Mouse (Mus musculus) embryonic facial prominence, embryonic 14.5 days (tissue): ENCODE results near the gene Camk2g. TPM values are rescaled to one million over a fixed set of nuclear protein-coding genes. Genes with fewer than 3 reads are reported as not detected.
A peak's percentile ranks its signal among the peaks of the same experiment; 100 is the strongest.

Source experiments
- ATAC-seq: fragments of 200-750 bp; cut with Nextera tagmentation; 2 replicates; pipeline ENCODE4 v1.8.0; 2017; ENCODE audit warnings: low read depth, moderate number of reproducible peaks, moderate TSS enrichment
- DNase-seq: peaks from one replicate; pipeline ENCODE4 v3.0.0-alpha.2; 2015; ENCODE audit warnings: low spot score
- H3K27ac ChIP-seq: fragments of 300-500 bp; sonication (generic); replicated peaks from 2 replicates; pipeline ENCODE4 v1.5.1; 2014; ENCODE audit warnings: low read depth, mild to moderate bottlenecking, low read length, moderate library complexity
- H3K27me3 ChIP-seq: fragments of 300-500 bp; sonication (generic); replicated peaks from 2 replicates; pipeline ENCODE4 v1.6.1; 2014; ENCODE audit warnings: low read length; ENCODE audit not compliant: control insufficient read depth, insufficient read depth
- H3K36me3 ChIP-seq: fragments of 300-500 bp; sonication (generic); 2 replicates; pipeline ENCODE4 v1.6.1; 2014; ENCODE audit warnings: low read length, mixed read lengths; ENCODE audit not compliant: control insufficient read depth, insufficient read depth
- H3K4me1 ChIP-seq: fragments of 300-500 bp; sonication (generic); 2 replicates; pipeline ENCODE4 v1.6.1; 2014; ENCODE audit warnings: antibody characterized with exemption, low read length; ENCODE audit not compliant: control insufficient read depth, insufficient read depth
- H3K4me2 ChIP-seq: fragments of 300-500 bp; sonication (generic); 2 replicates; pipeline ENCODE4 v1.6.1; 2014; ENCODE audit warnings: low read depth, mild to moderate bottlenecking, low read length, moderate library complexity, mixed read lengths
- H3K4me3 ChIP-seq: fragments of 300-500 bp; sonication (generic); 2 replicates; pipeline ENCODE4 v1.5.1; 2014; ENCODE audit warnings: low read depth, mild to moderate bottlenecking, low read length
- H3K9ac ChIP-seq: fragments of 300-500 bp; sonication (generic); 2 replicates; pipeline ENCODE4 v1.6.1; 2014; ENCODE audit warnings: low read depth, mild to moderate bottlenecking, low read length, moderate library complexity, mixed read lengths
- H3K9me3 ChIP-seq: fragments of 300-500 bp; sonication (generic); 2 replicates; pipeline ENCODE4 v1.6.1; 2016; ENCODE audit warnings: low read length; ENCODE audit not compliant: control insufficient read depth
- WGBS: fragments of 180-500 bp; shearing (Covaris S2); extraction: QIAGEN DNeasy Blood & Tissue Kit; methylation state at CpG from one replicate; pipeline ENCODE4 v1.1.7; 2014; 5-methylcytosine and 5-hydroxymethylcytosine counted together
- polyA plus RNA-seq: library from polyadenylated mRNA; unstranded; fragments of >200 nt; fragmentation: Nextera tagmentation; extraction: Ambion mirVana; gene quantifications from 2 replicates; pipeline ENCODE4 v1.2.1, GENCODE M21; 2014

Camk2g gene
- polyA plus RNA-seq, 1 experiment from 2014 or later: 54.6 TPM

DNA sequence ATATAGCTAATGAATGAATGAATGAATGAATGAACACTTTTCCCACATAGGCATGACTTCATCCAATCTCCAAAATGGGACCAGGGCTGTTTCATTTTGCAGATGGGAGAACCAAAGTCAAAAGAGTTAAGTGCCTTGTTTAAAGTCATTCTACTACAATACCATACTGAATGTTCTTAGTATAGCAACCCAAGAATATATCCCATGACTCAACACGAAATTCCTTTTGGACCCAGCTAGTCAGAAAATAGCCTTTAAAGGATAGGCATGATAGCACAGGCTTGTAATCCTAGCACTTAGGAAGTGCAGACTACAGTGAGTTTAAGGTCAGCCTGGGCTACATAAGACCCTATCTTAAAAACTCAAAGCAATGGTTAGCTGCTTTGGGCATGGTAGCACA, 38.0 kb upstream of the Camk2g start:
- Histone ChIP-seq H3K9ac (no peak overlapping the region), H3K27me3 (no peaks in the 10 kb centered on the region), H3K4me2 (no peak overlapping the region), H3K9me3 (no peaks in the 10 kb centered on the region), H3K4me3 (no peak overlapping the region), H3K36me3 (no peaks in the 10 kb centered on the region), H3K4me1 (peaks cover 6% of the 10 kb centered on the region), H3K27ac (no peak overlapping the region)
- ATAC-seq (no peak), DNase-seq (no peak)
- 68% methylated on average over 1 of the region's 1 CpGs for WGBS

DNA sequence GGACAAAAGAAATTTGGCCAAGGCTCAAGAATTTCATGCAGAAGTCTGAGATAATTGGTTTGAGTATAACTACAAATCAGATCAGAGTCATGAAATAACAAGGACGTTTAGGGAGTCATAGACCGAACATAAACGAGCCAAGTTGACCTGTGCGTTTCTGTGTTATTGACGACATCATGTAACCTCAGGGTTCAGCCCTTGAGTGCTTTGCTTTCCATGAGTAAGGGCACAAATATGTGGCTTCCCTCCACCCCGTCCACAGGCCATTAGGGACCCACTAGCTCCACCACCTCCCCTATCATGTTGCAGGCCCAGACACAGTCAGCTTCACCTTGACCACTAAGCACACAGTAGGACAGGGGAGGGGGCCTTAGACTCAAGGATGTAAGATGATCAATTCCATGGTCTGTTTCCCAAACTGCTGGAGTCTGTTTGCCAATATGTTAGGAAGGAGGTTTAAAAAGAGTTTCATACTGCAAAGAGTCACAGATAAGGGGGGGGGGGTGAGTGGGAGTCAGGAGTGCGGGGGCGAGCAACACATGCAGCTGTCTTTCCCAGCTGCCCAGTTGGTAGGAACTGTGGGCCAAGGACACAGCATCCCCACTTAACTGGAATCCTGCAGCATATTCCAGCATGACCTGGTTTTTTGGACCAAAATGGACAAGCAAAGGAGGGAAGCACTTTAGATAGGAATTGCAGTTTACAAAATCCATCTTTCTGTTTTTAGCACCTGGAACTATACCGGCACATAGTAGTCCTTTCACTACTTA, 37.4 kb upstream of the Camk2g start:
- Histone ChIP-seq H3K27ac (no peak overlapping the region), H3K4me3 (no peak overlapping the region), H3K4me2 (no peak overlapping the region), H3K4me1 (peaks cover 6% of the 10 kb centered on the region), H3K9ac (no peak overlapping the region), H3K9me3 (no peaks in the 10 kb centered on the region), H3K27me3 (no peaks in the 10 kb centered on the region), H3K36me3 (no peaks in the 10 kb centered on the region)
- DNase-seq (peak; percentile 25), ATAC-seq (peak; percentile 48; the same call in 1 of the 2 replicates)
- 66% methylated on average over 9 of the region's 9 CpGs for WGBS

DNA sequence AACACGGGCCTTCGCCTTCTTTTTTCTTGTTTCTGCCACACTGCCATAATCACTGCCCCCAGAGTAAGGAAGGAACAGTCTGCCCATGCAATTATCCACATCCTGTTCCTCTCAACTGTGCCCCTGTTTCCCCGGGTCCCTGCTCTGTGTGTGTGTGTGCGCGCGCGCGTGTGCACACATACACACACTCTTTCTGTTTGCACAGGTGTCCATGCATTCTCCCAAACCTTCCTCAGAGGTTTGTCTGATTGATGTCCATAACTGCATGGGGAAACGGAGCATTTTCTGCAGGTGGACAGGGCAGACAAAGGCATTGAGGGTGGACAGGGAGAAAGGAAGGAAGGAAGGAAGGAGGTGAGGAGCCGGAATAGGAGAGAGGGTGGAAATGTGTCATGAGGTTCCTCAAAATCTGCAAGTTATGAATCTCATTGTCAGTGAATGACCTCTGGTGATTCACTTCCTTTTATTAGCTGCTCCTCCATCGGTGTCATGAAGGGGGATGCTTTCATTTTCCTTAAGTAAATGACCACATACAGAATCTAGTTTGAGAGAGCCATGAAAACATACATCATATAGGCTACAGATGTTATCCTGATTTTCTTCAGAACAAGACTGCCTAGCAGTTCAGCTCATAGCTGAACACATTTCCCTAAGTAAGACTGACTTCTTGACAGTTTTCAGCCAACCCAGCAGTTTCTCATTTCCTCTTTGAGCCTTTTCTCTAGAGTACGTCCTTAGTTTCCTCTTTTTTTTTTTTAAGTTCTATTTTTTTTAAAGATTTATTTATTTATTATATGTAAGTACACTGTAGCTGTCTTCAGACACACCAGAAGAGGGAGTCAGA, 35.9 kb upstream of the Camk2g start:
- 64% methylated on average over 12 of the region's 12 CpGs for WGBS
- Histone ChIP-seq H3K9ac (no peak overlapping the region), H3K4me3 (no peak overlapping the region), H3K4me2 (no peak overlapping the region), H3K36me3 (no peaks in the 10 kb centered on the region), H3K4me1 (peaks cover 10% of the 10 kb centered on the region), H3K27ac (no peak overlapping the region), H3K9me3 (no peaks in the 10 kb centered on the region), H3K27me3 (no peaks in the 10 kb centered on the region)
- ATAC-seq: no peak
- DNase-seq: no peak

DNA sequence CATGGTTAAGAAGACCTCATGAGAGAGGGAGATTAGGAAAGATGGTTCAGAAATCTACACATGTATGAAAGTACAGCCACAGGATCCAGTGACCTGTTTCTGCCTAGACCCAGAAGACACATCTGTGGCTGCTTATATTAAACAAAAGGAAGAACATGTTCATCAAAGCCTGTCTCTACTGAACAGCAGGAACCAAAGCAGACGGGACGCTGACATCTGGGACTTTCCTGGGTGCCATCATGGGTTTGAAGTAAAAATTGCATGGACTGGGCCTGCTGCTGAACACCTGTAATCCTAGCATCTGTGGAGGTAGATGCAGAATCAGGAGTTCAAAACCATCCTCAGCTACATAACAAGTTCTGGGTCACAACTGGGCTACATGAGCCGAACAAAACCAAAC, 34.6 kb upstream of the Camk2g start:
- Histone ChIP-seq H3K27ac (no peak overlapping the region), H3K4me3 (no peak overlapping the region), H3K9me3 (no peaks in the 10 kb centered on the region), H3K4me1 (peaks cover 10% of the 10 kb centered on the region), H3K9ac (no peak overlapping the region), H3K27me3 (no peaks in the 10 kb centered on the region), H3K4me2 (no peak overlapping the region), H3K36me3 (no peaks in the 10 kb centered on the region)
- DNase-seq (no peak), ATAC-seq (no peak)
- 80% methylated on average over 3 of the region's 3 CpGs for WGBS

DNA sequence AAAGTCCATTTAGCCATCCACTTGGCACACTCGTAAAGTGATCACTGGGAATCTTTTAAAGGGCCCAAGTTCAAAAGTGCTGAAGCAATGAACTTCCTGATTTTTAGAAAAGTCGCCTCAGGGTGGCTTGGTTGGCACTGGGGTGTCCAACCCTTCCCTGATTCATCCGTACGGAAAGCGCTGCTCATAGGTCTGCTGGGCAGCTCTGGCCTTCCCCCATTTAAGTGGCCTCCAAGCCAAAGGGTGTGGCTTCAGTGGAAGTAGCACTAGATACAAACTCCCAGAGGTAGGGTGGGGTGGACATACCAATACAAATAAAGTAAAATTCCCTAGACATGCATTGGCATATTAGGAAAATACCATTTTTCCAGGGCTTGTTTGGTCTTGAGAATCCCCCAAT, 33.6 kb upstream of the Camk2g start:
- Histone ChIP-seq H3K9ac (no peak overlapping the region), H3K4me1 (peaks cover 10% of the 10 kb centered on the region), H3K9me3 (no peaks in the 10 kb centered on the region), H3K27ac (no peak overlapping the region), H3K27me3 (no peaks in the 10 kb centered on the region), H3K4me3 (no peak overlapping the region), H3K4me2 (no peak overlapping the region), H3K36me3 (no peaks in the 10 kb centered on the region)
- ATAC-seq: no peak
- WGBS: 88% methylated on average over 5 of the region's 5 CpGs
- no peak for DNase-seq

DNA sequence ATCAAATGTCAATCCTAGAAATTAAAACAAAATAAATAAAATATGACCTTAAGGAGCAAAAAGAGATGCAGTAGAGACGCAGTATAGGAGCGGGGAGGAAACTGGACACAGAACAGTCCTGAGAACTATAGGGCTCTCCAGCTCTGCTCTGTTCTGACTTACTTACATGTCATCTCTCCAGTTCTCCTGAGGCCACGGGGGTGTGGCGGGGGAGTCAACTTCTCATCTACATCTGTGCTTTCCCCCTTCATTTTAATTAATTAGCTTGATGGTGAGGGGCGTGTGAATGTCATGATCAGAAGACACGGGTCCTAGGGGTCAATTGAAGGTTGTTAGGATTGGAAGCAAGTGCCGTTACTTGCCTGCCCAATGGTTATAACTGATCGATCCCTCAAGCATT, 33.2 kb upstream of the Camk2g start:
- no peak overlapping the region for H3K4me3 ChIP-seq
- no peaks in the 10 kb centered on the region for H3K9me3 ChIP-seq
- no peak overlapping the region for H3K9ac ChIP-seq
- H3K27me3 ChIP-seq: no peaks in the 10 kb centered on the region
- ATAC-seq: no peak
- whole genome bisulfite sequencing: 76% methylated on average over 8 of the region's 8 CpGs
- H3K27ac ChIP-seq: no peak overlapping the region
- DNase-seq: no peak
- peaks cover 10% of the 10 kb centered on the region for H3K4me1 ChIP-seq
- H3K36me3 ChIP-seq: no peaks in the 10 kb centered on the region
- H3K4me2 ChIP-seq: no peak overlapping the region

DNA sequence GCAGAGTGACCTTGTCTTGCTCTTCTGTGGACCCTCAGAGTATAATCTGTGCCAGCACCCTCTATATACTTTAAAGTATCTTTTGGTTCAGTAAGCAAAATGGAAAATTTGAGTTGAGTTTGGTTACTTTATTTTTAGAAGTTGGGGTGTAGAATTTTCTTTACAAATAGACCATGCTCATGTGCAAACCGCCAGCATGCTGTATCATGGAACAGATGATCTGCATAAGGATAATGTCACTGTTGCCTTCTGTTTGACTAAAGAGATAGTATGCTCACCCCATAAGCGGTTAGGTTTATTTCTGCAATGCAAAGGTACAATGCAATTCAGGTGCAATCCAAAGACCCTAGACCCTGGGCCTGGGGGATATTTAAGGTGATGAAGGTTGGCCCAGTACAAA, 31.6 kb upstream of the Camk2g start:
- 86% methylated on average over 2 of the region's 2 CpGs for WGBS

DNA sequence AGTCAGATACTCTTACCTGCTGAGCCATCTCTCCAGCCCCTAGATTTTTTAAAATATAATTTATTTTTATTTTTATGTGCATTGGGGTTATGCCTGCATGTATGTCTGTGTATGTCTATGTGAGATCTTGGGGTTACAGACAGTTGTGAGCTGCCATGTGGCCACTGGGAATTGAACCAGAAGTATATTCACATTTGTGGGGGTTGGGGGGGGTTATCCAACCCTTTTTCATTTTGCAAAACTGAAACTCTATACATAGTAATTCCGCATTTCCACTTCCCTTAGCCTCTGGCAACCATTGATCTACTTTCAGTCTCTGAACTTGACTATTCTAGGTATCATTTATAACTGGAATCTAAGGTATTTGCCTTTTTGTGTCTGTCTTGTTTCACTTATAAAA, 30.6 kb upstream of the Camk2g start:
- Histone ChIP-seq H3K4me2 (no peak overlapping the region), H3K4me1 (0 out of 2 replicates have a peak, but pooled peaks cover 4% of the 10 kb centered on the region), H3K27ac (no peak overlapping the region), H3K36me3 (no peaks in the 10 kb centered on the region), H3K9me3 (no peaks in the 10 kb centered on the region), H3K27me3 (no peaks in the 10 kb centered on the region), H3K9ac (no peak overlapping the region), H3K4me3 (no peak overlapping the region)
- no peak for DNase-seq
- ATAC-seq: no peak
- WGBS: 80% methylated on average over 1 of the region's 1 CpGs

More for the DNA sequence above, 31.6 kb upstream of the Camk2g start:
- no peak for ATAC-seq
- no peak for DNase-seq
- Histone ChIP-seq H3K36me3 (no peaks in the 10 kb centered on the region), H3K27ac (no peak overlapping the region), H3K27me3 (no peaks in the 10 kb centered on the region), H3K4me2 (no peak overlapping the region), H3K9me3 (no peaks in the 10 kb centered on the region), H3K9ac (no peak overlapping the region), H3K4me1 (0 out of 2 replicates have a peak, but pooled peaks cover 4% of the 10 kb centered on the region), H3K4me3 (no peak overlapping the region)
